Mouse (Mus musculus) T-helper 17 cell (primary cell): ENCODE measurements around the gene AI464131.

Experiments
- in situ Hi-C, 2 experiments: fragments of 300-600 bp; cut with MboI, MseI; formaldehyde crosslinking; loops; 1 replicate in 1 of 2; 2 replicates in 1 of 2; pipeline ENCODE4 v1.15.1; 2025; ENCODE audit warnings: high pct_unique_total_duplicates in 2 of 2

The AI464131 gene

DNA sequence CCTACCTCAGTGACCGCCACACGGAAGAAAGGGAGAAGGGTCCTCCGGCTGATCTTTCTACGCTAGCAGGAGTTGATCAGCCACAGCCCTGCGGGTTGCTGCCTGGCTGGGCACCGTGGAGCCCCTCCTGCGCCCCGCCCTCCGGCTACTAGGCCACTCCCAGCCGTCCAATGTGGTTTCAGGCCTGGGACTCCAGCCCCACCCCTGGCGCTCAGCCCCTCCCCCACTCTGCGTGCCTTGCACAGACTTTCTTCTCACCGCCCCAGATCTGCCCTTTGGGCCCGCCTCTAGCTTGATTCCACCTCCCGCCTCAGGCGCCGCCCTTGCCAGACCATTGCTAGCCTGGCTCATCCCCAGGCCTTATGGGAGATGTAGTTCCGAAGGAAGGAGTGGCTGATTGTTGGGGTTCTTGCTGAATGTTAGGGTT lies at the start of gene AI464131:
AI464131 (minus strand) TSS at position 91 of the 427 bp plus-strand sequence.
- in situ Hi-C loops = no loop called here

GRCm38 (mm10) chr4:41552529-41552928 lies 49.7 kb upstream of the AI464131 start:
- in situ Hi-C loops = no loop called here

- in situ Hi-C loops = no loop called here
These were observed 44.2 kb upstream of the AI464131 start for GRCm38 (mm10) chr4:41547086-41547485.

DNA sequence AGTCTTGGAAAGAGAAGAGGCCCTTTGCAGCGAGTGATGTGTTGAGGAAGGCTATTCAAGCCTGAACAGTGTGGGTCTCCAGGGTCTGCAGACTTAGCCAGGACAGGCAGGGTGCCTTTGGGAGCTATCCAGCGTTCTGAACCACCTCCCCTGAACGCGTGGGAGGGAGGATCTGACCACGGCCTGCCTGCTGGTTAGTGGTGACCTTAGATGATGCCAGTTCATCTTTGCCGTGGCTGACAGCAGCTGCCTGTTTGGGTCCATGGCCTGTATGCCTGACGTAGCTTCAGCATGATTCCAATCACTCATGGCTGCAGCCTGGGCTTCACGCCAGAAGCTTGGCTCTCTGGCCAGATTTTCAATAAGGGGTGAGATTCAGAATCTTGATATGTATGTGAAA lies 43.1 kb upstream of the AI464131 start:
- in situ Hi-C loops = no loop called here

GRCm38 (mm10) chr4:41542136-41542535 lies 39.3 kb upstream of the AI464131 start:
- in situ Hi-C loops = no loop called here

DNA sequence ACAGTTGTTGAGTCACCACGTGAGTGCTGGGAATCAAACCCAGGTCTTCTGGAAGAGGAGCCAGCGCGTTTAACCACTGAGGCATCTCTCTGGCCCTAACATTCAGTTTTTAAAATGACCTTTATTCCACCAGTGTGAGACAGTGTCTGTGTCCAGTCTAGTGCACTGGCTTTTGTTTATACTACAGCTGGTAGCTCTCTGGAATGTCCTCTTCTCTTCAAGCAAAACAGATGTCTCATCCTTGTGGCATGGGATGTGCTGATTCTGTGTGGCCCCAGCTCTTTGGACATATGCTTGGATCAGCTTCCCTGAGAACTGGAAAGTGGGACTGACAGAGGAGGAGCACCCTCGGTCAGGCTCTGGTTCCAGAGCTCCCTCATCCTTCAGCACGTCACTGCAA lies 32.0 kb upstream of the AI464131 start:
- in situ Hi-C loops = no loop called here

GRCm38 (mm10) chr4:41532420-41532819 lies 29.5 kb upstream of the AI464131 start:
- in situ Hi-C loops = no loop called here

DNA sequence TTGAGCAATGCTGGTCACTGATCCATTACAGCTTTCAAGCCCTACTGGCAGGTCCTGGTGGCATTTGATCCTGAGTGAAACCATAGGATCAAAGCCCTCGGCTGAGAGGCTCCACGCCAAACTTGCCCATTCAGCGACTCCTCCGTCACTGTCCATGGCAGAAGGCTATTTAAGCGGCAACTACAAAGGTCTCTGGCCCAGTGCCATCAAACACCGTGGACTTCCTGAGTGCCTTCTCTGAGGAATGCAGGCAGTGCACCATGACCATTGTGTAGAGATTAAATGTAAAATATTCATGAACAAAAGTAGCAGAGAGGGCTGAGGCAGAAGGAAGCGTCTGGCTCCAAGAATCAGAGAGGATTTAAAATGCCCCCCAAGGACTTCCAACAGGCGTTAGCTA lies 25.1 kb upstream of the AI464131 start:
- in situ Hi-C loops = no loop called here

DNA sequence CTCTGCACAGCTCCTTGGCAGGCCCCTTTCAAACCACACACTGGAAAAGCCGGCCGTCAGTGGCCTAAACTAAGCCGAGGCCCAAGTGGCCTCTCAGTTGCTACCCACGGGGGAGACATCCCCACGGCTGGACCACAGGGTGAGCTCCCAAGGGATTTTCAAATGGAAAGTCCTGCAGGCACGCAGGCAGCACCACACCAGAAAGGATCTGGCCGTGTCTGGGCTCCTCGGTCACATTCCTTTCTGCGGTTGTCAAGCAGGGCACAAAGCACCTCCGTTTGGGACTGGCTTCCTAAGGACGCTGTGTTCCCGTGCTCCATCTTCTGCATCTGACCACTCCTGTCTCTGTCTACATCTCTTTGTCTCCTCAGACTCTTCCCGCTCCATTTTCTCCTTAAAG lies 24.2 kb upstream of the AI464131 start:
- in situ Hi-C loops = no loop called here

GRCm38 (mm10) chr4:41526553-41526952 lies 23.7 kb upstream of the AI464131 start:
- in situ Hi-C loops = no loop called here

GRCm38 (mm10) chr4:41524829-41525228 lies 22.0 kb upstream of the AI464131 start:
- in situ Hi-C loops = no loop called here

DNA sequence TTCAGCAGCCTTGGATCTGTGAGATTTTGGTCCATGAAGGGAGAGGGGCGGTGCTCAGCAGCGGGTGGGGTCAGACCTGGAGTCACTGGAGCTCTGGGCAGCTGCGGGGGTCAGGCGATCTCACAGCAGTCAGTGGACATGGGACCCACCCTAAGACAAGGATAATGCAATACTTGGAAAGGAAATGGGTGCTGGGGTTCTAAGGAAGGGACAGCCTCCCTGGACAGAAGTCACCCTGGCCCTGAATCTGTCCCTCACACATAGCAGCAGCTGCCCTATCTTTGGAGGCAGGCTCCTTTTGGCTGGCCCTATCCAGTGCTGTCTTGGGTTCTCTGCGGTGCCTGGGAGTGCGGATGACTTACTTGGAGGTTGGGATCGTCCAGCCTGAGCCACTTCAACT lies 21.0 kb upstream of the AI464131 start:
- in situ Hi-C loops = no loop called here

DNA sequence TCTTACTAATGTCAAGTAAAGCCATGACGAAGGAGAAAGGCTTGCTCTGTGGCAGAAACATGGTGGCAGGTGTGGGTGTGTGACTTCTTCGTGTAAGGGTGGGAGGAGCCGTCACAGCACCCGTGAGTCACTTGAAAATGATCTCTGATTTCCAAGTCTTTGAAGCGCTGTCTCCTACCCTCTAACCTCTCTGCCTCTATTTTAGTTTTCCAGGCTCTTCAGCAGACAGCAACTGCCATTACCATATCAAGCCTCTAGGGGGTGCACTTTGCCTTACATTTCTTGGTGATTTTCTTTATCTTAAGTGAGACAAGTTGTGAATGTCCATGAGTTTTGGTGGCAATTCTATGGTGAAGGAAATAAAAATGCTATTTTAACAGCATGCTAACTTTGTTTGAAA lies 19.9 kb upstream of the AI464131 start:
- in situ Hi-C loops = no loop called here

DNA sequence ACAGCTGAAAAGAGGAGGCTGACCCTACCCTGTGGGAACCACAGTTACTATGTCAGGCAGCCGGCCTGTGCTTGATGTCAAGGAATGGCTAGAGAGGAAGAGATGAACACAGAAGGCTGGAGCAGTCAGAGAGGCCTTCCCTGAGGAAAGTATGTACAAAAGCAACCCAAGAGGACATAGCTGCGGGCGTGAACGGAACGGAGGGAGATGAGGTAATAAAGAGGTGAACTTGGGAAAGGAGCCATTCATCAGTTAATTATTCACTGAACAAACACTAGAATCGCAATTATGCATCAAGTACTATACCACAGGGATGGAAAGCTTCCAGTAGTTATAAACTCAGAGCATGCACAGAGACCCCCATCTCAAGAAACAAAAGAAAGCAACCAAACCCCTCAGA lies 19.3 kb upstream of the AI464131 start:
- in situ Hi-C loops = no loop called here

DNA sequence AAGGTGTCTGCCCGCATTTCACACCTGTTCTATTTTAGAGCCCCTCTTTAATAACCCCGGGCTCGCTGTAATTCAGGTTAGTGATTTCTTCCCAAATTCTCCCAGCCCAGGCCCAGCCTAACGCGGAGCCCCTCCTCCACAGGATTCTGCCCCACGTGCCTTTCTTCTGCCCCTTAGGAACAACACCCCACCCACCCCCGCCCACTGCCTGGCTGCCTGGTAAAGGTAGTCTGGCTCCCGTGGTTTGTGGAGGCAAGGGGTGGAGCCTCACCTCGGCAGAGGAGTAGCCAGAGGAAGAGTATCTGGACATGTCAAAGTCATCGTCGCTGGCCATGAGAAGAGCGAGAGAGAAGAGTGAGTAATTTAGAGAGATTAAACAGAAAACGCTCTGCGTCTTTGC lies 17.8 kb upstream of the AI464131 start:
- in situ Hi-C loops = no loop called here

- in situ Hi-C loops = no loop called here
These were observed 16.3 kb upstream of the AI464131 start for GRCm38 (mm10) chr4:41519195-41519594.

GRCm38 (mm10) chr4:41518349-41518748 lies 15.5 kb upstream of the AI464131 start:
- in situ Hi-C loops = no loop called here

- in situ Hi-C loops = no loop called here
These were observed 14.4 kb upstream of the AI464131 start, which contains the start of gene 1110017D15Rik for GRCm38 (mm10) chr4:41517233-41517632. 1110017D15Rik (minus strand) TSS chr4:41517333.

DNA sequence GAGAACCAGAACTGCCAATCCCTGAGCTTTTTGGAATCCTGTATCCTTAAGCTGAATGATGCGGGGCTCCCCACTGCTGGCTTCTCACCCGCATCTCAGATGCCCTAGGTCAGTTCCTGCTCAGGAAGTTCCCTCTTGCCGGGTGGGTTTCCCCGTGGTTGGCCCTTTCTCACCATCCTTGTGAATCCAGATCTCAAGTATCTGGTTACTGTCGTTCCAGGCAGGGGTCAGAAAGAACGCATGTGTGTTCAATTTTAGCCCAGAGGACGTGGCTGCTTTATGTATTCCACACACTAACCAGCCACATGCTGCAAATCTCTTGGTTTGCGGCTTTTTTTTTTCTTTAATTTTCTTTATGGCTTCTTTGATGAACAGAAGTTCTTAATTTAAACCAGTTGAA lies 10.8 kb upstream of the AI464131 start:
- in situ Hi-C loops = loop anchor here in 1 of 2 experiments (5.0 kb wide), 1 partner anchor 54 kb away; the partner anchor contains the start of genes Dnaic1 and Fam219a

DNA sequence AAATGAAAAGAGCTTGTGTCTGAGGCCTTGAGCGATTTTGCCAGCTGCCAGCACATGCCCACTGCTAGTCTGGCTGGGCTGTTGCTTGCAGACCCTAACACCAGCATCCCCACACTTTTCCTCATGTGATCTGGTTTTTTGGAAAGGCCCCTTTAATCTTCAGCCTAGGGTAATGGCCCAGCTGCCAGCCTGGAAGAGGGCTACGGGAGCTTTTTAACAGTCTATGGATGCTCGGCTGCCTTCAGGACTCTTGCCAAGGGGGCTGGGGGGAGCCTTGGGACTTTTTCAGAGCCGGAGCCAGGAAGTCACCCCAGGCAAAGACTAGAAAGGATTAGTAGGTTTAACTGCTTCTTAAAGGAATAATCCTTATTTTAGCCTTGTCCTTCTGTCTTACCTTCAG lies 10.4 kb upstream of the AI464131 start:
- in situ Hi-C loops = loop anchor here in 1 of 2 experiments (5.0 kb wide), 1 partner anchor 54 kb away; the partner anchor contains the start of genes Dnaic1 and Fam219a

- in situ Hi-C loops = no loop called here
These were observed 5.1 kb upstream of the AI464131 start for GRCm38 (mm10) chr4:41507998-41508397.

- in situ Hi-C loops = no loop called here
These were observed 4.5 kb upstream of the AI464131 start for GRCm38 (mm10) chr4:41507326-41507924.

GRCm38 (mm10) chr4:41506906-41507305 lies 4.0 kb upstream of the AI464131 start:
- in situ Hi-C loops = no loop called here

DNA sequence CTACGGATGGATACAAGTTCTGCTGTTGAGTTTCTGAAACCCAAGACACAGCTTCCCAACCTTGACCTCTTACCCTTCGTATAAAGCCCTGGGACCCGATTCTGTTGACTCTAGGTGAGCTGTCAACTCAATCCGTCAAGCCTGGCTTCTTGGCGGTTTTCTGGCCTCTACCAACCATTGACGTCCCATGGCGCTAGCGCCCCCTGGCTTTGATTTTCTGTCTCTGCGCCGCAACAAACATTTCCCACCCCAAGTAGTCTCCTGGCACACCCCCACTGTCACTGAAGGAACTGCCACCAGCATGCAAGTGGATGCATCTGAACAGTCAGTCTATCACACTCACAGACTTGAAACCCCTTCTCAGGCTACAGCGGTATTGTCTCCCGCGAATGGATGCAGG lies 3.3 kb upstream of the AI464131 start:
- in situ Hi-C loops = no loop called here
